Mouse (Mus musculus) liver, postnatal 0 days (tissue): ENCODE results near the gene Slc30a4.

Source experiments
- CTCF ChIP-seq: sonication (generic); IDR thresholded peaks from 2 replicates; pipeline ENCODE4 v1.5.1; 2016; ENCODE audit warnings: antibody characterized with exemption, low read depth
- EP300 ChIP-seq: IDR thresholded peaks from 2 replicates; pipeline ENCODE4 v1.6.1; 2016; ENCODE audit warnings: antibody characterized with exemption, low read depth, mild to moderate bottlenecking

- TF ChIP-seq CTCF (no peak), EP300 (no peak)
Measured at GRCm38 (mm10) chr2:122697526-122697925, 4.9 kb downstream of the Slc30a4 start.
